Mouse (Mus musculus) forebrain, embryonic 11.5 days (tissue): ENCODE measurements at regions not wholly inside any gene's neighbourhood (a gene's known extent, or its start where the extent isn't known, plus 50 kb on each side); places are given as distances from the start of the nearest gene placed in this dataset.

Experiments
- ATAC-seq: fragments of 200-750 bp; cut with Nextera tagmentation; replicated peaks from 2 replicates; pipeline ENCODE4 v1.8.0; 2017; ENCODE audit warnings: moderate TSS enrichment; ENCODE audit not compliant: low FRiP score
- DNase-seq: peaks from one replicate; pipeline ENCODE4 v3.0.0-alpha.2; 2017; ENCODE audit warnings: low spot score
- H3K27ac ChIP-seq: fragments of 300-500 bp; sonication (generic); 2 replicates; pipeline ENCODE4 v1.5.1; 2014; ENCODE audit warnings: low read depth, low read length
- H3K27me3 ChIP-seq: fragments of 300-500 bp; sonication (generic); 2 replicates; pipeline ENCODE4 v1.6.1; 2014; ENCODE audit warnings: mild to moderate bottlenecking, low read length, mixed read lengths; ENCODE audit not compliant: control insufficient read depth, insufficient read depth
- H3K36me3 ChIP-seq: fragments of 300-500 bp; sonication (generic); 2 replicates; pipeline ENCODE4 v1.6.1; 2014; ENCODE audit warnings: mild to moderate bottlenecking, low read length, moderate library complexity, mixed read lengths; ENCODE audit not compliant: control insufficient read depth, insufficient read depth
- H3K4me1 ChIP-seq: fragments of 300-500 bp; sonication (generic); replicated peaks from 2 replicates; pipeline ENCODE4 v1.6.1; 2014; ENCODE audit warnings: low read length, mixed read lengths; ENCODE audit not compliant: control insufficient read depth, insufficient read depth
- H3K4me2 ChIP-seq: fragments of 300-500 bp; sonication (generic); 2 replicates; pipeline ENCODE4 v1.6.1; 2014; ENCODE audit warnings: low read depth, mild to moderate bottlenecking, low read length, moderate library complexity, mixed read lengths; ENCODE audit not compliant: severe bottlenecking
- H3K4me3 ChIP-seq: fragments of 300-500 bp; sonication (generic); 2 replicates; pipeline ENCODE4 v1.5.1; 2014; ENCODE audit warnings: low read depth, low read length
- H3K9ac ChIP-seq: fragments of 300-500 bp; sonication (generic); 2 replicates; pipeline ENCODE4 v1.6.1; 2014; ENCODE audit warnings: low read length
- H3K9me3 ChIP-seq: fragments of 300-500 bp; sonication (generic); 2 replicates; pipeline ENCODE4 v1.6.1; 2016; ENCODE audit warnings: low read length, mixed read lengths; ENCODE audit not compliant: control insufficient read depth
- WGBS: fragments of 180-500 bp; shearing (Covaris S2); extraction: QIAGEN DNeasy Blood & Tissue Kit; methylation state at CpG from one replicate; pipeline ENCODE4 v1.1.7; 2014; 5-methylcytosine and 5-hydroxymethylcytosine counted together

DNA sequence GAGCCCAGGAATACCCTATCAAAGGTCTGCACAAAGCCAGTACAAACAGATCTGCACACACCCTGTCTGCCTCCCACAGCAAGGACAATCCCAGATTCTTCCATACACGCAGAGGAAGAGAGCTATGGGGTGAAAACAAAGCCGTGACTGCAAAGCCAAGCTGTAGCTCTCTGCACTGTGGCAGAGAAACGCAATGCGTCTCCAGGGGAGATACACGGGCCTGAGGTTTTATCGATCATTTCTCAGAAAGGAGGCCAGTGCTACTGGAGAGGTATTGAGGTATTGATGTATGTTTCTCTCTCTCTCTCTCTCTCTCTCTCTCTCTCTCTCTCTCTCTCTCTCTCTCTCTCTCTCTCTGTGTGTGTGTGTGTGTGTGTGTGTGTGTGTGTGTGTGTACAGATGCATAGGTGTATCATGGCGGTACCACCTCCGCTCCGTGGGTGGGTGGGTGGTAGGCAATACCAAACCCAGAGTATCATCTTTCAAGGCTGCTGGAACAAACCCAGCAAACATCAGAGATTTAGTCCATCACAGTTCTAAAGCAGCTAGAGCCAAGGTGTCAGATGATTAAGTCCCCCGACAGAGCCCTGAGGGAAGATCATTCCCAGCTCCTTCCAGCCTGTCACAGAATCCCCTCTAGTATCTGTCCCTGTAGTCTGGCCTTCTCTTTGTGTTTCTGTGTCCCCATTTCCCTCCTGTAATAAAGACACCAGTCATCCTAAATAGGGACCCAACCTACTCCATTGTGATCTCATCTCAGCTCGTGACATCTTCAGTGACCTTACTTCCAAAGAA, 175.0 kb downstream of the Mycn start:
- no peak for ATAC-seq
- 73% methylated on average over 11 of the region's 11 CpGs for WGBS

DNA sequence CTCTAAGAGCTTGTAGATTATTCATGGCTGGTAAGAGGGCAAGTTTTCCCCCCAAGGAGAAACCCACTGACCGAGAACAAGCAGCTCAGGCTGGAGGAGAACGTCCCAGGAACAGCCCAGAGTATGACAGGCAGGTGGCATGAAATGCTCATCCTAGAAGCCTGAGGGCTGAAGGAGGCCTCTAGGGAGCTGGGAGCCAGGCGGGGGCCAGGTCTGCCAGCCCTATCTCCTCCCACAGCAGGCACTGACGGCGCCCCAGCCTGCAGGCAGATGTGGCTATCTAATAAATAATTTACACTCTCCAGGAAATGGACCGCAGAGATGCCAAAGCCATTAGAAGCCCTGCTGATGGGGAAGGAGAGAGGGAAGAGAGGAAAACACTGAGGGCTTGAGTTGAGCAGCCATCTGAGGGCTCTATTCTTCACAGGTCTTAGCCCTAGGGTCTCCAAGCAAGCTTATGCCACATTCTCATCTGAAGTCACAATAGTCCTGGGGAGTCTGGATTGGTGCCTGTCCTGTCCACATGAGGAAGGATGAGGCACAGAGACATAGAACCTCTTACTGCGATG, 176.1 kb downstream of the Mycn start:
- ATAC-seq = no peak
- Histone ChIP-seq H3K9me3 (peaks cover 2% of the 10 kb centered on the region), H3K27me3 (no peaks in the 10 kb centered on the region; the same call in 1 of the 2 replicates), H3K4me3 (no peak overlapping the region), H3K36me3 (no peaks in the 10 kb centered on the region), H3K27ac (no peak overlapping the region), H3K9ac (no peak overlapping the region), H3K4me2 (no peak overlapping the region), H3K4me1 (peaks cover 2% of the 10 kb centered on the region; the same call in 1 of the 2 replicates)
- 82% methylated on average over 7 of the region's 7 CpGs for WGBS
- no peak for DNase-seq

More for the DNA sequence above, 175.0 kb downstream of the Mycn start:
- Histone ChIP-seq H3K4me2 (no peak overlapping the region), H3K27ac (no peak overlapping the region), H3K27me3 (no peaks in the 10 kb centered on the region; the same call in 1 of the 2 replicates), H3K4me3 (no peak overlapping the region), H3K9me3 (no peaks in the 10 kb centered on the region), H3K36me3 (no peaks in the 10 kb centered on the region), H3K4me1 (peaks cover 2% of the 10 kb centered on the region; the same call in 1 of the 2 replicates), H3K9ac (no peak overlapping the region)
- DNase-seq = no peak

DNA sequence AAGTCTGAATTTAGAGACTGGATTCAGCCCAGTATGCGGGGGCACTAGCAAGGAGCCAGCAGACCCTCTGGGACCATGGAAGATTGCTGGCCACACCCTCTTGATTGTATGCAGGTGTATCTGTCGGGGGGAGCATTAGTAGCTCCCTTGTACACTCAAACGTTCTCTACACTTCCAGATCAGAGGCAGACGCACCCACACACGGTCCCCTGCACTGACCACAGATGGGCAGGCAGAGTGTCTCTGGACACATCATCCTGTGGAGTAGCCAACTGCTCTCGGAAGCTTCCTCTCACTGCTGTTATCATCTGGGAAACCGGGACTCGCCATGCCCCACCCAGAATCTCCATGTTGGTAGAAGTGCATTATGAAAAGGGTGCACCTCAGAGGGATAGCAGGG, 176.7 kb downstream of the Mycn start:
- no peak overlapping the region for H3K27ac ChIP-seq
- H3K4me1 ChIP-seq = peaks cover 2% of the 10 kb centered on the region; the same call in 1 of the 2 replicates
- DNase-seq (no peak), ATAC-seq (no peak)
- H3K36me3 ChIP-seq = no peaks in the 10 kb centered on the region
- H3K4me2 ChIP-seq = no peak overlapping the region
- H3K9me3 ChIP-seq = peaks cover 4% of the 10 kb centered on the region
- 83% methylated on average over 8 of the region's 8 CpGs for WGBS
- H3K9ac ChIP-seq = no peak overlapping the region
- H3K4me3 ChIP-seq = no peak overlapping the region
- H3K27me3 ChIP-seq = no peaks in the 10 kb centered on the region; the same call in 1 of the 2 replicates

- Histone ChIP-seq H3K4me2 (no peak overlapping the region), H3K4me1 (peaks cover 2% of the 10 kb centered on the region; the same call in 1 of the 2 replicates), H3K27me3 (no peaks in the 10 kb centered on the region; the same call in 1 of the 2 replicates), H3K36me3 (no peaks in the 10 kb centered on the region), H3K9ac (no peak overlapping the region), H3K4me3 (no peak overlapping the region), H3K9me3 (peaks cover 4% of the 10 kb centered on the region), H3K27ac (no peak overlapping the region)
- DNase-seq (no peak), ATAC-seq (no peak)
- 84% methylated on average over 4 of the region's 4 CpGs for WGBS
Observed at GRCm38 (mm10) chr12:12764586-12764985, 177.1 kb downstream of the Mycn start.

DNA sequence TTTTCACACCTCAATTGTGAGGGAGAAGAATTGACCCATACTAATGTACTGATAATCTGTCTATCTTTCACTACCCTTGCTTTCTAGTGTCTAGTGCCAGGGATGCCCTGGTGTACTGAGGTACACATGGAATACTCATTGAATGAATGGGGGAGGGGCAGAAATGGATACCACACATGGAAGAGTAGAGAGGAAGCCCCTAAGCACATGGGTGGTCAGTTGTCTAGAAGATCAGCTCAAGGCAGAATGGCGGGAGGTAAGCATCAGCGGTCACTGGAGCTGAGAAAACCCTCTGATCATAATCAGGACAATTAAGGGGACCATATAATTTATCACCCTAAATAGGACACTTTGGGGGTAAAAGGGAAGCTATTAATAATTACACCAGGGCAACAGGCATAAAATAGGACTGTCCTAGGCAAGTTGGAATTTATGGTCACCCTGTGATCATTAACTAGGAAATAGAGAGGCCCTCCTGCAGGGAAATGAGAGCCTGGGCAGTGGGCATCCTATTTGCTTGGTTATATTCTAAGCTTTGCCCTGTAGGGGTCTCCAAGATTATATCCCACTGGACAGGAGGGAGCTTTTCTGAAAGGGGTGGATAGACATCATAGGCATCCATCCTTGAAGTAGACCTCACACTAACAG, 185.3 kb downstream of the Mycn start:
- no peak overlapping the region for H3K27ac ChIP-seq
- no peak overlapping the region for H3K9ac ChIP-seq
- WGBS = 80% methylated on average over 2 of the region's 2 CpGs
- ATAC-seq = no peak
- peaks cover 4% of the 10 kb centered on the region for H3K9me3 ChIP-seq
- no peaks in the 10 kb centered on the region for H3K36me3 ChIP-seq
- peaks cover 6% of the 10 kb centered on the region for H3K4me1 ChIP-seq
- no peak overlapping the region for H3K4me2 ChIP-seq
- peak; percentile 13 for DNase-seq
- H3K4me3 ChIP-seq = no peak overlapping the region
- H3K27me3 ChIP-seq = no peaks in the 10 kb centered on the region

DNA sequence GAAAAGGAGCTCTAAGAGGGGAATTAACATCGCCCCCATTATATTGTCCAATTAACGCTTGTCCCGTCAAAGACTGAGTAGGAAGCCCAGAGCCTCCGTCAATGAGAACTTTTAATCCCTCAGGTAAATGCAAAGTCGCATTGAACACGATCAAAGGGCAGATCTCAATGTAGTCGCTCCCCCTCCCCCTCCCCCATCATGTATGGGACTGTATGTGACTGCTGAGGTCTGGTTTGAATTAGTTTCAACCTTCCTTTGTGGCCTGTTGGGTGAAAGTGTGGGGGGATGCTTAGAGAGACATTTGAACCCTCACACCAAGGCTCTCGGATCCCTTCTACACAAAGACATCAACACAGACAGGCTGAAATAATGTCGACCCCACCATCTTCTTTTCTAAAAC, 187.9 kb downstream of the Mycn start:
- Histone ChIP-seq H3K4me1 (peaks cover 6% of the 10 kb centered on the region), H3K9ac (no peak overlapping the region), H3K27me3 (no peaks in the 10 kb centered on the region), H3K4me2 (no peak overlapping the region), H3K4me3 (no peak overlapping the region), H3K36me3 (no peaks in the 10 kb centered on the region), H3K9me3 (no peaks in the 10 kb centered on the region), H3K27ac (peak overlapping the region; percentile 68)
- WGBS = 5% methylated on average over 9 of the region's 9 CpGs
- peak; percentile 92 for ATAC-seq
- peak; percentile 82 for DNase-seq

DNA sequence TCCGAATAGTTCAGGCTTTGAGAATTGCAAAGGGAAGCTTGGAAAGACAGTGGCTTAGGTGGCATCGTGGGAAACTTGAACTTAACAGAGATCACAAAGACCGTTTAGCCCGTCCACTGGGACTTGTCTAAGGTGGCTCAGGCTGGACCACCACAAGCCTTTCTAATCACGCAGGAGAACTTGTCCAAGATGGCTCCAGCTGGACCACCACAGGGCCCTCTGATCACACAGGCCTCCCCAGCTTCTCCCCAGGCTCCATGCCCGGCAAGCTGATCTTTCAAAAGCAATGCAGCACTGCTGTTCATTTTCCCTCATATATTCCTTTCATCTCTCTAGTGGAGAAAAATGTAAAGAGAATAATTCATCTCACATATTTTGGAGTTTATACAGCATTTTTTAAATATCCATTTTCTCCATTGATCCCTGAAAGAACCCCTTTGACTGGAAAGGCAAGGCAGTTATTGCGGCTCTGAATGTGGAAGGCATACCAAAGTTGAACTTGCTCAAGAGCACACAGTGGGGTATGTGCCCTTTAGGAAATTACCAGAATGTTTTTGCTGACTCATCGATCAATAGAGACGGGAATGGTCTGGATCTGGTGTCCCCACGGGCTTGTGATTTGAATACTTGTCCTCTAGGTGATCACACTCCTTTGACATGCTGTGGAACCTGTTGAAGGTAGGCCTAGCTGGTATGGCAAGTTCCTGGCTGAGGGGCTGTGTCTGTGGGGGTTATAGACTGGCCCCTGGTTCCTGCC, 189.9 kb downstream of the Mycn start:
- ATAC-seq (no peak), DNase-seq (no peak)
- Histone ChIP-seq H3K36me3 (no peaks in the 10 kb centered on the region), H3K9me3 (no peaks in the 10 kb centered on the region), H3K27ac (no peak overlapping the region), H3K9ac (no peak overlapping the region), H3K27me3 (no peaks in the 10 kb centered on the region), H3K4me3 (no peak overlapping the region), H3K4me1 (peaks cover 6% of the 10 kb centered on the region), H3K4me2 (no peak overlapping the region)
- 91% methylated on average over 10 of the region's 10 CpGs for WGBS

DNA sequence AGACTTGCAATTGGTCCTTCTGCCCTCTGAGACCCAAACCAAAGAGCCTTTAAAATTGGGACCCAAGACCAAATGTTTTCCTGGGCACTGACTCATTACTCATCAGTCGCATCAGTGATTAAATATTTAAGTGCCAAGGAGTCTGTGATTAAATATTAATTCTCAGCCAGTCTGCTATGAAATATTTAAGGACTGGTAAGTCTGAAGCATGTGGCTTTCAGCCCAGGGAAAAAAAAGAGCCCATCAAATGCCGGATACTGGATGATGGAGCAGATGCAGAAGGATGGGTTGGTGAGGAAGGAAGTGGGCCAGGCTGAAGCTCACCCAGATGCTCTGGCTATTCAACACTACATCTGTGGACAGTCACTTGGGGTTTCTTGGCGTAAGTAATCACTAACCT, 192.0 kb downstream of the Mycn start:
- no peaks in the 10 kb centered on the region for H3K36me3 ChIP-seq
- H3K4me1 ChIP-seq = peaks cover 6% of the 10 kb centered on the region
- DNase-seq (no peak), ATAC-seq (no peak)
- no peak overlapping the region for H3K4me3 ChIP-seq
- H3K27me3 ChIP-seq = no peaks in the 10 kb centered on the region
- WGBS = 89% methylated on average over 3 of the region's 3 CpGs
- no peak overlapping the region for H3K9ac ChIP-seq
- no peaks in the 10 kb centered on the region for H3K9me3 ChIP-seq
- no peak overlapping the region for H3K4me2 ChIP-seq
- H3K27ac ChIP-seq = no peak overlapping the region
